Mouse (Mus musculus) midbrain, postnatal 0 days (tissue): Measurements from ENCODE around the gene B3glct. TPM values are rescaled to one million over a fixed set of nuclear protein-coding genes. Genes with fewer than 3 reads are reported as not detected.

Experiments
- ATAC-seq: fragments of 200-750 bp; cut with Nextera tagmentation; 2 replicates; pipeline ENCODE4 v1.8.0; 2017; ENCODE audit warnings: moderate number of reproducible peaks, mild to moderate bottlenecking, moderate TSS enrichment, moderate library complexity; ENCODE audit not compliant: low FRiP score
- DNase-seq: peaks from one replicate; pipeline ENCODE4 v3.0.0-alpha.2; 2015; ENCODE audit warnings: low spot score
- H3K27ac ChIP-seq: fragments of 300-500 bp; sonication (generic); 2 replicates; pipeline ENCODE4 v1.5.1; 2014; ENCODE audit warnings: low read depth, mild to moderate bottlenecking, low read length, mixed read lengths
- H3K27me3 ChIP-seq: fragments of 300-500 bp; sonication (generic); 2 replicates; pipeline ENCODE4 v1.6.1; 2014; ENCODE audit warnings: low read length, control low read depth, mixed read lengths; ENCODE audit not compliant: insufficient read depth
- H3K36me3 ChIP-seq: fragments of 300-500 bp; sonication (generic); 2 replicates; pipeline ENCODE4 v1.6.1; 2014; ENCODE audit warnings: low read length, control low read depth, mixed read lengths; ENCODE audit not compliant: insufficient read depth
- H3K4me1 ChIP-seq: fragments of 300-500 bp; sonication (generic); 2 replicates; pipeline ENCODE4 v1.6.1; 2014; ENCODE audit warnings: mild to moderate bottlenecking, control low read depth, antibody characterized with exemption, low read length, mixed read lengths; ENCODE audit not compliant: insufficient read depth
- H3K4me2 ChIP-seq: fragments of 300-500 bp; sonication (generic); 2 replicates; pipeline ENCODE4 v1.6.1; 2014; ENCODE audit warnings: low read depth, mild to moderate bottlenecking, low read length, mixed read lengths; ENCODE audit not compliant: poor library complexity, severe bottlenecking
- H3K4me3 ChIP-seq: fragments of 300-500 bp; sonication (generic); 2 replicates; pipeline ENCODE4 v1.5.1; 2014; ENCODE audit warnings: low read depth, mild to moderate bottlenecking, low read length, moderate library complexity
- H3K9ac ChIP-seq: fragments of 300-500 bp; sonication (generic); replicated peaks from 2 replicates; pipeline ENCODE4 v1.6.1; 2014; ENCODE audit warnings: mild to moderate bottlenecking, low read length, moderate library complexity, mixed read lengths; ENCODE audit not compliant: poor library complexity, severe bottlenecking
- H3K9me3 ChIP-seq: fragments of 300-500 bp; sonication (generic); 2 replicates; pipeline ENCODE4 v1.6.1; 2016; ENCODE audit warnings: low read length, control low read depth
- CTCF ChIP-seq: IDR thresholded peaks from 2 replicates; pipeline ENCODE4 v1.5.1; 2016; ENCODE audit warnings: antibody characterized with exemption, mild to moderate bottlenecking
- WGBS: fragments of 180-500 bp; shearing (Covaris S2); extraction: QIAGEN DNeasy Blood & Tissue Kit; methylation state at CpG from one replicate; pipeline ENCODE4 v1.1.7; 2014; 5-methylcytosine and 5-hydroxymethylcytosine counted together
- polyA plus RNA-seq: library from polyadenylated mRNA; unstranded; fragments of >200 nt; fragmentation: Nextera tagmentation; extraction: Ambion mirVana; gene quantifications from 2 replicates; pipeline ENCODE4 v1.2.1, GENCODE M21; 2015
- total RNA-seq: library from RNA; depleted of rRNA; stranded (reverse); fragments of >200 nt; gene quantifications from 2 replicates; pipeline ENCODE4 v1.2.3, GENCODE M21; 2014

Gene B3glct
- total and polyA plus RNA-seq, 2 experiments from 2014 or later, result 18.1 to 25.6 TPM

- Histone ChIP-seq H3K9me3 (no peaks in the 10 kb centered on the region), H3K27ac (no peak overlapping the region), H3K36me3 (0 out of 2 replicates have a peak, but pooled peaks cover 2% of the 10 kb centered on the region), H3K27me3 (no peaks in the 10 kb centered on the region), H3K4me1 (no peaks in the 10 kb centered on the region), H3K4me2 (no peak overlapping the region), H3K4me3 (no peak overlapping the region), H3K9ac (no peak overlapping the region)
- DNase-seq (no peak), ATAC-seq (no peak)
- TF ChIP-seq CTCF, result no peak
- 94% methylated on average over 9 of the region's 9 CpGs for WGBS
These were observed 64.3 kb downstream of the B3glct start for GRCm38 (mm10) chr5:149742286-149742685.

GRCm38 (mm10) chr5:149745079-149745478, 67.0 kb downstream of the B3glct start:
- Histone ChIP-seq H3K27me3 (no peaks in the 10 kb centered on the region), H3K36me3 (no peaks in the 10 kb centered on the region), H3K4me3 (no peak overlapping the region), H3K9me3 (no peaks in the 10 kb centered on the region), H3K27ac (no peak overlapping the region), H3K9ac (no peak overlapping the region), H3K4me1 (no peaks in the 10 kb centered on the region), H3K4me2 (no peak overlapping the region)
- peak; percentile 55 for TF ChIP-seq CTCF
- no peak for DNase-seq
- WGBS, result 92% methylated on average over 9 of the region's 9 CpGs
- no peak for ATAC-seq

GRCm38 (mm10) chr5:149748640-149749580, 70.9 kb downstream of the B3glct start:
- no peak for DNase-seq
- peak; percentile 58 for TF ChIP-seq CTCF

GRCm38 (mm10) chr5:149751861-149752260, 73.8 kb downstream of the B3glct start:
- no peak for ATAC-seq
- Histone ChIP-seq H3K36me3 (no peaks in the 10 kb centered on the region), H3K27ac (no peak overlapping the region), H3K27me3 (no peaks in the 10 kb centered on the region), H3K4me1 (no peaks in the 10 kb centered on the region), H3K9me3 (no peaks in the 10 kb centered on the region), H3K9ac (no peak overlapping the region), H3K4me2 (no peak overlapping the region), H3K4me3 (no peak overlapping the region)
- no peak for DNase-seq
- WGBS, result 45% methylated on average over 5 of the region's 5 CpGs
- no peak for TF ChIP-seq CTCF

More at GRCm38 (mm10) chr5:149748640-149749580, 70.9 kb downstream of the B3glct start:
- 84% methylated on average over 27 of the region's 27 CpGs for WGBS
- Histone ChIP-seq H3K9ac (no peak overlapping the region), H3K36me3 (no peaks in the 10 kb centered on the region), H3K27me3 (no peaks in the 10 kb centered on the region), H3K9me3 (no peaks in the 10 kb centered on the region), H3K4me2 (no peak overlapping the region), H3K4me3 (no peak overlapping the region), H3K27ac (no peak overlapping the region), H3K4me1 (no peaks in the 10 kb centered on the region)
- ATAC-seq, result no peak

- ATAC-seq, result no peak
- no peaks in the 10 kb centered on the region for H3K27me3 ChIP-seq
- no peak overlapping the region for H3K9ac ChIP-seq
- H3K9me3 ChIP-seq, result no peaks in the 10 kb centered on the region
- WGBS, result 89% methylated on average over 3 of the region's 3 CpGs
- no peaks in the 10 kb centered on the region for H3K36me3 ChIP-seq
- H3K4me3 ChIP-seq, result no peak overlapping the region
- no peak overlapping the region for H3K4me2 ChIP-seq
- H3K4me1 ChIP-seq, result no peaks in the 10 kb centered on the region
- DNase-seq, result no peak
- TF ChIP-seq CTCF, result no peak
- no peak overlapping the region for H3K27ac ChIP-seq
These were observed 75.0 kb downstream of the B3glct start for GRCm38 (mm10) chr5:149753073-149753472.

GRCm38 (mm10) chr5:149767116-149767515, 89.1 kb downstream of the B3glct start:
- H3K9ac ChIP-seq, result no peak overlapping the region
- ATAC-seq, result no peak
- no peak overlapping the region for H3K4me2 ChIP-seq
- no peaks in the 10 kb centered on the region for H3K27me3 ChIP-seq
- 77% methylated on average over 8 of the region's 8 CpGs for WGBS
- no peak for TF ChIP-seq CTCF
- H3K9me3 ChIP-seq, result no peaks in the 10 kb centered on the region
- H3K36me3 ChIP-seq, result no peaks in the 10 kb centered on the region
- H3K27ac ChIP-seq, result no peak overlapping the region
- H3K4me1 ChIP-seq, result no peaks in the 10 kb centered on the region
- no peak for DNase-seq
- H3K4me3 ChIP-seq, result no peak overlapping the region
